Mouse (Mus musculus) heart, embryonic 12.5 days (tissue): ENCODE measurements around the gene Eef1akmt1. TPM values are rescaled to one million over a fixed set of nuclear protein-coding genes. Genes with fewer than 3 reads are reported as not detected.

ENCODE experiments used
- ATAC-seq: fragments of 200-750 bp; cut with Nextera tagmentation; 2 replicates; pipeline ENCODE4 v1.8.0; 2017; ENCODE audit warnings: moderate TSS enrichment, moderate library complexity; ENCODE audit not compliant: insufficient number of reproducible peaks, low FRiP score
- H3K27ac ChIP-seq: fragments of 300-500 bp; sonication (generic); 2 replicates; pipeline ENCODE4 v1.5.1; 2016; ENCODE audit warnings: mild to moderate bottlenecking, moderate library complexity; ENCODE audit not compliant: poor library complexity, severe bottlenecking
- H3K27me3 ChIP-seq: fragments of 300-500 bp; sonication (generic); replicated peaks from 2 replicates; pipeline ENCODE4 v1.6.1; 2016; ENCODE audit warnings: mild to moderate bottlenecking, moderate library complexity
- H3K36me3 ChIP-seq: fragments of 300-500 bp; sonication (generic); 2 replicates; pipeline ENCODE4 v1.6.1; 2016; ENCODE audit warnings: mild to moderate bottlenecking, moderate library complexity
- H3K4me1 ChIP-seq: fragments of 300-500 bp; sonication (generic); replicated peaks from 2 replicates; pipeline ENCODE4 v1.6.1; 2016; ENCODE audit warnings: mild to moderate bottlenecking
- H3K4me2 ChIP-seq: fragments of 300-500 bp; sonication (generic); 2 replicates; pipeline ENCODE4 v1.6.1; 2016; ENCODE audit warnings: mild to moderate bottlenecking, moderate library complexity
- H3K4me3 ChIP-seq: fragments of 300-500 bp; sonication (generic); 2 replicates; pipeline ENCODE4 v1.5.1; 2016; ENCODE audit warnings: mild to moderate bottlenecking
- H3K9ac ChIP-seq: fragments of 300-500 bp; sonication (generic); 2 replicates; pipeline ENCODE4 v1.6.1; 2016; ENCODE audit warnings: mild to moderate bottlenecking, moderate library complexity
- H3K9me3 ChIP-seq: fragments of 300-500 bp; sonication (generic); replicated peaks from 2 replicates; pipeline ENCODE4 v1.6.1; 2016; ENCODE audit warnings: mild to moderate bottlenecking, moderate library complexity
- WGBS: fragments of 180-500 bp; shearing (Covaris S2); methylation state at CpG from one replicate; pipeline ENCODE4 v1.1.7; 2016; 5-methylcytosine and 5-hydroxymethylcytosine counted together
- polyA plus RNA-seq: library from polyadenylated mRNA; unstranded; fragments of >200 nt; fragmentation: Nextera tagmentation; extraction: Ambion mirVana; gene quantifications from 2 replicates; pipeline ENCODE4 v1.2.1, GENCODE M21; 2016

Gene Eef1akmt1
- polyA plus RNA-seq, 1 experiment from 2014 or later = 56.4 TPM

DNA sequence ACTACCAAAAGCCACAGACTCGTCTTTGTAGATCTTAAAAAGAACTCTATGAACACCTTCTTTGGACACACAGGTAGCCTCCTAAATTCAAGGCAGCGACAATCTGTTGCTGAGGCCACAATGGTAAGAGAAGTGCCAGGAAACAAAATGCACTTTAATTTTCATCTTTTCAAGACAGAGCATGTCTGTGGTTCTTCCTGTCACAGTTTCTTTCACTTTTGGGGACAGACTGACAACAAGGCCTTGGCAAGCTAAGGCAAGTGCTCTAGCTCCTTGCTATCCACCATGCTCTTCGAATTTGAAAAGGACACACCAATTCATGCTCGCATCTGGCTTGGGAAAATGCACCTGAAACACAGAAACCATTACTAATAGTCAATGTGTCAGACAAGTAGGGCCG is 21.9 kb upstream of the Eef1akmt1 start:
- no peak overlapping the region for H3K4me3 ChIP-seq
- H3K4me1 ChIP-seq = no peaks in the 10 kb centered on the region; the same call in 1 of the 2 replicates
- no peaks in the 10 kb centered on the region for H3K27me3 ChIP-seq
- no peak overlapping the region for H3K9ac ChIP-seq
- WGBS = 93% methylated on average over 5 of the region's 5 CpGs
- no peaks in the 10 kb centered on the region for H3K9me3 ChIP-seq
- no peak overlapping the region for H3K27ac ChIP-seq
- no peak overlapping the region for H3K4me2 ChIP-seq
- H3K36me3 ChIP-seq = peaks cover 73% of the 10 kb centered on the region
- no peak for ATAC-seq

DNA sequence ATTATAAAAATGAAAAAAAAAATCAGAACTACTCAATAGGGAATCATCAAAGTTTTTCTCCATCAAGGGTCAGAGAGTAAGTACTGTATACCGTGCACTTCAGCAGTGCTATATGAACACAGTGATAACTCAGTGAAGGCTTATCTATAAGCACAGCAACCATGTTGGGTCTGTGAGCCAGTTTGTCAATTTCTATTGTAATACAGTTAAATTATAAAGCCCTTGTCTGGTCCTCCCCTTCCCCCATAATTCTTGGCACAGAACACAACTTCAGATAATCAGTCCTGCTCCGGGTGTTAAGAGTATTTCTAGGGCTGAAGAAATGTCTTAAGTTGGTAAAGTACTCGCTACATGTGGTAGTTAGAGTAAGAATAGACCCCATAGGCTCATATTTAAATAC is 20.4 kb upstream of the Eef1akmt1 start:
- no peak for ATAC-seq
- H3K36me3 ChIP-seq = peaks cover 72% of the 10 kb centered on the region
- WGBS = 88% methylated on average over 3 of the region's 3 CpGs

DNA sequence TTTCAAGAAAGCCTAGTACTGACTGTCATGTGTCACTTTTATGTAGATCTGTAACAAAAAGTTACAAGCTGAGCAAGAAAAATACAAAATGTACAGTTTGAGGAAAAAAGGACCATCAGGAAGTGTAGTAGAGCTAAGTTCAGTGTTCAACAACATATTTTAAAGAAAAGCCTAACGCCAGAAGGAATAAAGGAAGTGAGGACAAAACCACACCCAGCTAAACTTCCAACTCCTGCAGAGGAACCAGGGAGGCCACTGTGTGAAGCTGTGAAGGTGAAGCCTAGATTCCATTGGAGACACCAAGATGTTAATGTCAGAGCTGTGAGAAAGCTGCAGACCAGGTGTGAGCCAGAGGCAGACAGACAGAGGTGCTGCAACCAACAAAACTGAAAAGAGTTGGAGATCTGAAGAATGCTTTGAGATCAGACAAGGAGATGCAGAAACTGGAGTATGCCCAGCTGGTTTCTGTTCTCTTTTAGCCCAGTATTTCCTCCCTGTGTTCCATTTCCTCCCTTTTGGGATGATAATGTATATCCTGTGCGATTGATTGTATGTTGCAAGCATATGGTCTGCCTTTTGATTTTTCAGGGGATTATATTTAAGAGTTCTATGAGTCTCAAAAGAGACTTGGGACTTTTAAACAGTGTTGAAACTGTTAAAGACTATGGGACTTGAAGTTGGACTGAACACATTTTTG is 5.1 kb upstream of the Eef1akmt1 start:
- no peak overlapping the region for H3K4me2 ChIP-seq
- H3K27me3 ChIP-seq = no peaks in the 10 kb centered on the region
- H3K27ac ChIP-seq = no peak overlapping the region
- H3K9me3 ChIP-seq = peaks cover 9% of the 10 kb centered on the region
- 87% methylated on average over 2 of the region's 2 CpGs for WGBS
- no peak overlapping the region for H3K9ac ChIP-seq
- 0 out of 2 replicates have a peak, but pooled peaks cover 3% of the 10 kb centered on the region for H3K4me1 ChIP-seq
- ATAC-seq = no peak
- H3K4me3 ChIP-seq = no peak overlapping the region
- H3K36me3 ChIP-seq = peaks cover 31% of the 10 kb centered on the region

More for the DNA sequence above, 20.4 kb upstream of the Eef1akmt1 start:
- no peak overlapping the region for H3K9ac ChIP-seq
- no peak overlapping the region for H3K4me2 ChIP-seq
- H3K4me1 ChIP-seq = no peaks in the 10 kb centered on the region; the same call in 1 of the 2 replicates
- no peaks in the 10 kb centered on the region for H3K27me3 ChIP-seq
- no peak overlapping the region for H3K27ac ChIP-seq
- H3K9me3 ChIP-seq = no peaks in the 10 kb centered on the region
- H3K4me3 ChIP-seq = no peak overlapping the region

DNA sequence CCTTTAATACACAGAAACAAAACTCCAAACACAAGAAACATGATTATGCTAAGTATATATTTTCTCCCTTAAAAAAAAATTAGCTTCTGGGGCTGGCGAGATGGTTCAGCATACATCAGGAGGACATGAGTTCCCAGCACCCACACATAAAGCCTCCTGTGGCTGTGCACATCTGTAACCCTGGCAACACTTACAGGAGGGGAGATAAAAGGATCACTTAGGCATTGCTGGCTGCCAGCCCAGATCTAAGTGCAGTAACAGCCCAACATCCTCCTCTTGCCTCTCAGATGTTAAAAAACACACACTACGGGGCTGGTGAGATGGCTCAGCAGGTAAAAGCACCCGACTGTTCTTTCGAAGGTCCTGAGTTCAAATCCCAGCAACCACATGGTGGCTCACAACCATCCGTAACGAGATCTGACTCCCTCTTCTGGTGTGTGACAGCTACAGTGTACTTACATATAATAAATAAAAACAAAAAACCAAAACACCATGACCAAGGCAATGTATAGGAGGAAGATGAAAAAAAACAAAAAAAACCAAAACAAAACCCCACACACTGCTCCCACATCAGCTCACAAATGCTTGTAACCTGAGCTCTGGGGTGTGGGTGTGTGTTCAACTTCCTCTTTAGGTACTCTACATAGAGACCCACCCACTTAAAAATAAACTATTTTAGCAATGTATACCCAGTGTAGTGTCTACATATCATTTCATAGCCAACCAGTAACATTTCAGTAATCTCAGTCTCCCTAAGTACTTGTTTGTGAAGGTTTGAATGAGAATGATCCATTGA is 3.6 kb upstream of the Eef1akmt1 start:
- Histone ChIP-seq H3K27me3 (no peaks in the 10 kb centered on the region), H3K9me3 (peaks cover 9% of the 10 kb centered on the region), H3K4me1 (0 out of 2 replicates have a peak, but pooled peaks cover 7% of the 10 kb centered on the region), H3K4me3 (no peak overlapping the region), H3K27ac (no peak overlapping the region), H3K9ac (no peak overlapping the region), H3K36me3 (peaks cover 25% of the 10 kb centered on the region), H3K4me2 (no peak overlapping the region)
- 72% methylated on average over 6 of the region's 6 CpGs for WGBS
- no peak for ATAC-seq

DNA sequence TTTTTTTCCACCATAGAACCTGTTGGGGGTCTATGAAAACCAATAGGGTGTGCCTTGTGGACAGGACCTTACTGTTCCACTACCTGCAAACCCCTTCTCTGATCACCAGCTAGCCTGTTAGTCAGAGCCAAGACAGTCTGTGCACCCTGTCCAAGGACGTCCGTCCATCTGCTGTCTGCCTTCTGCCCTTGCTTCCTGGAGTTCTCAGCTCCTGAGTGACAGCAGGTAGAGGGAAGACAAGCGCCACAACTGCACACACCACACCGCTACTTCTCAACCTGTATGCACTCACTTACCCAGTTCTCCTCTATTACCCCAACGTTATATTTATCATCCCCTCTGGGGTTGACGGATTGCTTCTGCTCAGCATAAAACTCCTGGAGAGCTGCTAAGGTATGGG is 5.8 kb downstream of the Eef1akmt1 start:
- Histone ChIP-seq H3K4me1 (0 out of 2 replicates have a peak, but pooled peaks cover 1% of the 10 kb centered on the region), H3K27me3 (no peaks in the 10 kb centered on the region), H3K36me3 (peaks cover 10% of the 10 kb centered on the region; the same call in 1 of the 2 replicates), H3K9ac (no peak overlapping the region), H3K4me3 (no peak overlapping the region), H3K27ac (no peak overlapping the region), H3K4me2 (no peak overlapping the region), H3K9me3 (no peaks in the 10 kb centered on the region)
- 85% methylated on average over 6 of the region's 6 CpGs for WGBS
- ATAC-seq = no peak

DNA sequence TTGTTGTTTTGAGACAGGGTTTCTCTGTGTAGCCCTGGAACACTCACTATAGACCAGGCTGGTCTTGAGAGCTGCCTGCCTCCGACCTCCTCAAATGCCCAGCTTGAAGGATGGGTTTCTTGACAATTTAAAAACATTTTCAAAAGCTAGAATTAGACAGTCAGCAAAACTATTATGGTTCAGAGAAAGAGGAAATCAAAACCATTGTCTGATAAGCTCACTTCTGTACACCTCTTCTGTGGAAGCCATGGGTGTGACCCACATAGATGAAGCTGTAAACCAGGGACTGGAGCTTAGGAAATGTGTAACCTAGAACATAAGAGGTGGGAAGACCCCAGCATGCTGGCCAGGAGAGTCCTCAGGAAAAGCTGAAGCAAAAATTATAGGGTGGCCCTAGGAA is 14.5 kb downstream of the Eef1akmt1 start:
- H3K4me1 ChIP-seq = no peaks in the 10 kb centered on the region
- ATAC-seq = no peak
- WGBS = 92% methylated on average over 1 of the region's 1 CpGs
- no peaks in the 10 kb centered on the region for H3K36me3 ChIP-seq
- H3K27me3 ChIP-seq = no peaks in the 10 kb centered on the region
- no peak overlapping the region for H3K4me3 ChIP-seq
- H3K9ac ChIP-seq = no peak overlapping the region
- no peak overlapping the region for H3K4me2 ChIP-seq
- H3K9me3 ChIP-seq = no peaks in the 10 kb centered on the region
- no peak overlapping the region for H3K27ac ChIP-seq

DNA sequence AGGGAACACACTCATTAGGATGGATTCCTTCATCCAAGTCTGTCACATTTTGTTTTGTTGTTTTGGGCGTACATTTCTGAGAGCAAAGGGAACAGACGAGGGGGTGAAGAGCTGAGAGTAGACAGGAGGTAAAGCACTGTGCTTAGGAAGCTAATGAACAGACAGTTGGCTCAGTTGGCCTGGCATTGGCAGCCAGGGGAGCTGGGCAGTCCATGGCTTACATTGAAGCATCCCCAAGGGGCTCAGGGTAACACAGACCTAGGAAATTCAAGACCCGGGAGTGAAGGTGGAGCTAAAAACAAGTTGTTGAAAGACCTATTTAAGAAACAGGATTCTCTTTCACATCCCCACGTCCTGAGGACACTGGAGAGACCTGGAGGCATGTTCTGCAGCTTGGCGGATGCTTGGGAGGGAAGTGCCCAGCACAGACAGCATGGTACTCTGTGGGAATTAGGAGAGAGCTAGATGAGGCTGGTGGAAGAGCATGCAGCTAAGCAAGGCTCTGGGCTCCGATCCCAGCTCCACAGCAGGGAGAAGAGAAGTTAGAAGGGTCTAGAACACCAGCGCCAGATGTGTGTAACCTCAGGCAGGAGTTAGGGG is 15.8 kb downstream of the Eef1akmt1 start:
- Histone ChIP-seq H3K9ac (no peak overlapping the region), H3K4me2 (no peak overlapping the region), H3K4me3 (no peak overlapping the region), H3K27me3 (no peaks in the 10 kb centered on the region), H3K36me3 (no peaks in the 10 kb centered on the region), H3K27ac (no peak overlapping the region), H3K9me3 (no peaks in the 10 kb centered on the region), H3K4me1 (no peaks in the 10 kb centered on the region)
- 79% methylated on average over 7 of the region's 7 CpGs for WGBS
- no peak for ATAC-seq

DNA sequence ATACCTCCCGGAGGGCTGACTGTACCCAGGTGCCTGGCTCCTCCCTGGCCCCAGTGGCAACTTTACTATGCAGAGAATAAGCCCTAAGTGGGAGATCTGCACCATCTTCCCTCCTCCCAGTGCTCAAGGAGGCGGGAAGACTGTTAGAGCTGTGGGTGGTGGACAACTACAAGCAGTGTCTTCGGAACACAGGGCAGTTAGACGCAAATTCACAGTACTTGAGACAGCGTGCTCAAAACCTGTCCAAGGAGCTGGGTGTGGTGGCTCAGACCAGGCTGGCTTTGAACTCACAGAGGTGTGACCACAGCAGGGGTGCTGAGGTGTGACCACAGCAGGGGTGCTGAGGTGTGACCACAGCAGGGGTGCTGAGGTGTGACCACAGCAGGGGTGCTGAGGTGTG is 17.0 kb downstream of the Eef1akmt1 start:
- no peak overlapping the region for H3K27ac ChIP-seq
- no peaks in the 10 kb centered on the region for H3K4me1 ChIP-seq
- H3K27me3 ChIP-seq = no peaks in the 10 kb centered on the region
- WGBS = 87% methylated on average over 5 of the region's 5 CpGs
- H3K9ac ChIP-seq = no peak overlapping the region
- no peak overlapping the region for H3K4me2 ChIP-seq
- H3K9me3 ChIP-seq = no peaks in the 10 kb centered on the region
- ATAC-seq = no peak
- H3K36me3 ChIP-seq = peaks cover 6% of the 10 kb centered on the region
- no peak overlapping the region for H3K4me3 ChIP-seq

DNA sequence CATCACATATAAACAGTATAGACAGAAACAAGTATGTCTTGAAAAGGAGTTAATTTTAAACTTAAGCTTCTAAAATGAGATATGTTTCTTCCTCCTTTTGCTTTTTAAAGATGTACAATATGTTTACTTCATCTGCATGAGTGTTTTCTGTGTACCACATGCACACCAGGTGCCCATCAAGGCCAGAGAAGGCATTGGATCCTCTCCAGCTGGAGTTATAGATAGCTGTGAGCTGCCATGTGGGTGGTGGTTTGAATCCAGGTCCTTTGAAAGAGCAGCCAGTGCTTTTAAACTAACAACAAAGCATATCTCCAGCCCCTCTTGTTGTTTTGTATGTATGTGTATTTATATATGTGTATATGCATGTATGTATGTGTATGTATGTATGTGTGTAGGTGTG is 18.5 kb downstream of the Eef1akmt1 start:
- Histone ChIP-seq H3K27me3 (no peaks in the 10 kb centered on the region), H3K9me3 (no peaks in the 10 kb centered on the region), H3K27ac (no peak overlapping the region), H3K4me2 (no peak overlapping the region), H3K36me3 (peaks cover 10% of the 10 kb centered on the region), H3K4me3 (no peak overlapping the region), H3K9ac (no peak overlapping the region), H3K4me1 (no peaks in the 10 kb centered on the region)
- no peak for ATAC-seq

DNA sequence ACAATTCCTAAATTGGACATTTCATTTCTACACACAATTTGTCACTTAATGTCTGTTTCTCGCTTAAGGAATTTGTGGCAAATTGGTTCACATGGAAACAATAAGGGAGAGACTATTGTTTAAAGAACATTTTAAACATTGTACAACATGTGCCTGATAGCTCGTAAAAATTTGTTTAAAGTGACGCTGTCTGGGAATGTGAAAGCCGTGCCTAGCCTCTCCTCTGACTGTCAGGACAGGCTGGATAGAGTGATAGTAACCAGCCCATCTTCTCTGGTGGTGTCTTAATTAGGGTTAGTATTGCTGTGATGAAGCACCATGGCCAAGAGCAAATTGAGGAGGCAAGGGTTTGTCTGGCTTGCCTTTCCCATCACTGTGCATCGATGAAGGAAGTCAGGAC is 24.4 kb downstream of the Eef1akmt1 start:
- no peak for ATAC-seq
- no peak overlapping the region for H3K9ac ChIP-seq
- H3K27ac ChIP-seq = no peak overlapping the region
- H3K27me3 ChIP-seq = peaks cover 3% of the 10 kb centered on the region; the same call in 1 of the 2 replicates
- H3K4me1 ChIP-seq = 0 out of 2 replicates have a peak, but pooled peaks cover 4% of the 10 kb centered on the region
- 82% methylated on average over 5 of the region's 5 CpGs for WGBS
- peaks cover 10% of the 10 kb centered on the region for H3K36me3 ChIP-seq
- no peak overlapping the region for H3K4me2 ChIP-seq
- H3K4me3 ChIP-seq = no peak overlapping the region
- H3K9me3 ChIP-seq = no peaks in the 10 kb centered on the region; the same call in 1 of the 2 replicates

DNA sequence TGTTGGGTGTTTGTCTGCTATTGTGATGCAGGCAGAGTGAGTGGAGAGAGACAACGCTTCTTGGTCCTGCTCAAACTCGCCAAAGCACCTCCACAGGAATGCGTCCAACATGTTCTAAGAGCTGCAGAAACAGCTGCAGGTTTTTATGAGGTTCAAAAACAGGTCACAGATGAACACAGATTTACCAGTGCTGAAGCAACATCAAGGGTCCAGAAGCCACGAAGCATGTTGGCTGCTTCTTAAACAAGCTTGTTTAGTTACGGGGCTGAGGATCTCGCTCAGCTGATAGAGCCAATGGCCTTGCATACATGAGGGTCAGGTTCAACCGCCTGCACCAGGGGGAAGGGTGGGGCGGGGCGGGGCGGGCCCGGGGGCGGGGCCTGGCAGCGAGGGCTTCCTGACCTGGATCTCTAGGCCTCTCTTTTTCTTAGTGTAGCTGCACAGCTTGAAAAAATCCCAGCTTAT is 24.8 kb downstream of the Eef1akmt1 start:
- H3K4me2 ChIP-seq = no peak overlapping the region
- H3K4me1 ChIP-seq = 0 out of 2 replicates have a peak, but pooled peaks cover 4% of the 10 kb centered on the region
- no peak for ATAC-seq
- WGBS = 25% methylated on average over 13 of the region's 13 CpGs
- no peak overlapping the region for H3K27ac ChIP-seq
- peaks cover 3% of the 10 kb centered on the region; the same call in 1 of the 2 replicates for H3K27me3 ChIP-seq
- H3K4me3 ChIP-seq = no peak overlapping the region
- no peak overlapping the region for H3K9ac ChIP-seq
- H3K9me3 ChIP-seq = no peaks in the 10 kb centered on the region; the same call in 1 of the 2 replicates
- peaks cover 10% of the 10 kb centered on the region for H3K36me3 ChIP-seq
